Mouse (Mus musculus) olfactory bulb, adult 2 months (tissue): ENCODE measurements around the gene Hyal1. TPM values are rescaled to one million over a fixed set of nuclear protein-coding genes. Genes with fewer than 3 reads are reported as not detected.

ENCODE experiments used
- H3K27ac ChIP-seq: fragments of 200-500 bp; 2 replicates; pipeline ENCODE4 v1.5.1; 2012; ENCODE audit warnings: low read depth, low read length; ENCODE audit not compliant: insufficient read depth
- H3K4me1 ChIP-seq: fragments of 200-500 bp; 2 replicates; pipeline ENCODE4 v1.6.1; 2012; ENCODE audit warnings: low read length; ENCODE audit not compliant: control insufficient read depth, insufficient read depth
- H3K4me3 ChIP-seq: fragments of 200-500 bp; 2 replicates; pipeline ENCODE4 v1.5.1; 2012; ENCODE audit warnings: mild to moderate bottlenecking, low read depth, low read length, moderate library complexity; ENCODE audit not compliant: insufficient read depth
- CTCF ChIP-seq: fragments of 200-500 bp; IDR thresholded peaks from 2 replicates; pipeline ENCODE4 v1.5.1; 2012; ENCODE audit warnings: low read depth, mild to moderate bottlenecking, low read length, moderate library complexity; ENCODE audit not compliant: insufficient read depth
- POLR2A ChIP-seq: fragments of 200-500 bp; IDR thresholded peaks from 2 replicates; pipeline ENCODE4 v1.6.1; 2012; ENCODE audit warnings: mild to moderate bottlenecking, low read depth, low read length, moderate library complexity; ENCODE audit not compliant: insufficient read depth
- WGBS: fragments of 180-500 bp; shearing (Covaris S2); methylation state at CpG from one replicate; pipeline ENCODE4 v1.1.7; 2018; 5-methylcytosine and 5-hydroxymethylcytosine counted together
- polyA plus RNA-seq: library from polyadenylated mRNA; stranded (reverse); fragments of >200 nt; gene quantifications from 2 replicates; pipeline ENCODE4 v1.2.4, GENCODE M21; 2012; ENCODE audit warnings: low replicate concordance; ENCODE audit not compliant: missing spikeins, insufficient read depth, insufficient read length

Hyal1 gene
- polyA plus RNA-seq, 1 experiment = not detected

DNA sequence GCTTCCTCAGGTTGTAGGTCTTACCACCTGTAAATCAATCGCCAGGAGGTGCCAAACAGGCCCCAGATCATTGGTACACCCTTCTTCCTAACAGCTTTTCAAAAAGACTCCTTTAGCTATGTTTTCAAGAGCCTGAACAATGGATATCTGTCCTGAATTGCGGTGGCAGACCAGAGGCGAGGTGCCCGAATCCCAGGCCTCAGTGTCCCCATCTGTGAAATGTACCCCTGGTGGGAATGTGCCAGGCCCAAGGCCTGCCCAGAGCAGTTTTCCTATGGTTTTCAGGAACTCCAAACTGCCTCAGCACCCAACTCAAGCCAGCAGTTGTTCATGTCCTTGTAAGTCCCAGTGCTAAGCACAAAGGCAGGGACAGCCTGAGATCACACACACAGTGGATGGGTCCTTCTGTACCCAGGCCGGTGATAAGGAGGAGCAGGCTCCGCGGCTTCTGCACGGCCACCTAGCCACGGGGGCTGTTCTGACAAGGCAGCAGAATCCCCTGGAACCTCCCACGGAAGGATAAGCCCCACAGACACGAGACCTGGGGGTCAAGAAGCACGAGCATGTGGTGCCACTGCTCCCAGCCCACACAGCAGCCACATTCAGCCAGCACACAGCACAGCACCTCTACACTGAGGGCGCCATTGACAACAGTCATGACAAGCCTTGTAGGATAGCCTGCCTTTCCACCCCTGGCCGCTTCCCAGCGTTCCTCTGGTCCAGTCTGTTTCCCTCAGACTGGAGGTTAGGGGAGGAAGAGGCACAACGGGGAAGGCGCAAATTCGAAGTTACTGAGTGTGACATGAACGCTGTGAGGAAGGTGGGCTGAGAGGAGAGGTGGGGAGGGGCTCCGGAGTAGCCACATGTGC lies 50.9 kb downstream of the Hyal1 start:
- Histone ChIP-seq H3K27ac (peak overlapping the region; percentile 55), H3K4me1 (peaks cover 73% of the 10 kb centered on the region), H3K4me3 (no peak overlapping the region)
- WGBS = 28% methylated on average over 20 of the region's 20 CpGs
- TF ChIP-seq POLR2A (no peak), CTCF (no peak)

DNA sequence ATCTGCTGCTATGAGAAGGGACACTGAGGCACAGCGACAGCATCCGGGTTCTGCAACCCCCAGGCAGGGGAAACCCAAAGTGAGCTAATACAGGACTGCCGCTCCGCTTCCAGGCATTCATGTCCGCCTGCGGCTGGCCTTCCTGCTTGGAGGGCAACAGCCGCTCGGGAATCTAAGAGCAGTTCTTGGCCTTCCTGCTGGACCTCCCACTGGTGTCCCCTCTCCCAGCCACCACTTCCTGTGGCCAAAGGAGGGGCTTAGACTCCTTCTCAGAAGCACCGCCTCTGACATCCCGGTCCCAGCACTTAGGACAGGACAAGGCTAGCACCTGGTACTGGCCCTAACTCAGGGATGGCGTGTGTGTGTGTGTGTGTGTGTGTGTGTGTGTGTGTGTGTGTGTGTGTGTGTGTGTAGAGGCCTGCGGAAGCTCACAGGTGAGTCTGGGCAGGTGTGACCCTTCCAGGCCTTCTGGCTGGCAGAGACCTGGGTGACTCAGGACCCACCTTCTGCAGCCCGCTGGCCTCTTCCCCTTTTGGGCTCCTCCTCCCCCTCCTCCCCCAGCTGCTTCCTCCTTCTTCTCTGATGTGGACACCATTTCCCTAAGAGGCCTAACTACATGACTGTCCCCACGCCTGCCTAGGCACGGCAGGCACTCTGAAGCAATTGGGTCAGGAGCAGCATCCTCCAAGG lies 52.1 kb downstream of the Hyal1 start:
- Histone ChIP-seq H3K4me1 (peaks cover 77% of the 10 kb centered on the region), H3K27ac (no peak overlapping the region), H3K4me3 (no peak overlapping the region)
- TF ChIP-seq POLR2A (no peak), CTCF (no peak)
- whole genome bisulfite sequencing = 62% methylated on average over 15 of the region's 15 CpGs

DNA sequence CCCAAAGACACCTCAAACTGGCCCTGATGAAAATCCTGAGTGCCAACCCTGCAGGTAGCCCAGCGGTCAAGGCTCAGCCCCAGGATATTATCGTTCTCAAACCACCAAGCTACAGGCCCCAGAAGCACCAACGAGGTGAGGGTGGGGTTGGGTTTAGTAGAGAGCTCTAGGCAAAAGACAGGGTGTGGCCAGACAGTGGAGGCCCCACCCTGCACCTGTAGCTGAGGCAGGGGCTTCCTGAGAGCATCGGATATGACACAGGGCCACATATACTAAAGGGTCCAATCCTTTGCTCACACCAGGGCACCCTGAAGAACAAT lies 52.6 kb downstream of the Hyal1 start:
- H3K4me3 ChIP-seq = no peak overlapping the region
- TF ChIP-seq CTCF = no peak
- TF ChIP-seq POLR2A = no peak
- 35% methylated on average over 4 of the region's 4 CpGs for WGBS
- no peak overlapping the region for H3K27ac ChIP-seq
- H3K4me1 ChIP-seq = peaks cover 78% of the 10 kb centered on the region

DNA sequence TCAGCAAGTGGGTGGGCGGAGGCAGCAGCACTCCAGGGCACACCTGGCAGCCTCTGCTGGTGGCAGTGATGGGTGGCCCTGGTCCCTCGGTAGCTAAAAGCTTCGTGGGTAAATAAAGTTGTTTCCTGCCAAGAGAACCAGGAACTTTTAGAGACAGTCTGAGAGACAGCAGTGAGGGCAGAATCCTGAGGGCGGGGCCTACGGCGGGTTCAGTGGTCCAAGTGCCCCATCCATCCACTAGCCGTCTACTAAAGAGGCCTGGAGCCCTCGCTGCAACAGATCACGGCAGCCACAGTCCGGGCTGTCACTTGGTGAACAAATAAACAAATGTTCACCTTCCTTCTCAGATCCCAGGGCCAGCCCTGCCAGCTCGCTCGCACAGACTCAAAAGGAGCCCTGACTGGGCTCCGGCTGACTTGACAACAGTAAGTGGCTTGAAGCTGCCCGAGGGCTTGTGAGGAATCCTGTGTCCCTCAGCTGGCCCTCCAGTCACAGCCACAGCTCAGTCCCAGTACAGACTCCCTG lies 53.2 kb downstream of the Hyal1 start:
- no peak for TF ChIP-seq CTCF
- no peak for TF ChIP-seq POLR2A
- H3K4me3 ChIP-seq = no peak overlapping the region
- WGBS = 33% methylated on average over 14 of the region's 14 CpGs
- peaks cover 75% of the 10 kb centered on the region for H3K4me1 ChIP-seq
- H3K27ac ChIP-seq = no peak overlapping the region

DNA sequence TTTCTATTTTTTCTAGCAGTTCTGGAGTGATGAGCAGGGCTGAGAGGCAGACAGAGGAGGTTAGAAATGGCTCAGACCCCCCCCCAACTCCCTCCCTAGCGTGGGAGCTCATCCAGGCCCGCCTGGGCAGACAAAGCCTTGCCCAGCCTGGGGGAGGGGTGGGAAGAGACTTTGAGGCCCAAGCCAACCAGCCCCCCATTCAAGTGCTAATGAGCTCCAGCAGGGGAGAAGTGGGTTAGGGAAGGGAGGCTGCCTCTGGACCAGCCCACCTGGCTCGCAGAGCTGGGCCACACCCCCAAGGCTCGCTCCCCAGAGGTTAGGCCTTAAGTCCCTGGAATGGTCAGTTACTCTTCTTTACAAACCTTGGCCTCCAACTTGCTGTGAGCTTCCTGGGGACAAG lies 53.8 kb downstream of the Hyal1 start:
- no peak overlapping the region for H3K4me3 ChIP-seq
- 20% methylated on average over 4 of the region's 4 CpGs for WGBS
- peaks cover 71% of the 10 kb centered on the region for H3K4me1 ChIP-seq
- no peak for TF ChIP-seq POLR2A
- no peak for TF ChIP-seq CTCF
- no peak overlapping the region for H3K27ac ChIP-seq

Other genes starting within 250 kb of the Hyal1 start
- gene Hemk1, start 238.6 kb upstream of the Hyal1 start, polyA plus RNA-seq = not detected in 2 replicates
- gene 6430571L13Rik, start 236.3 kb upstream of the Hyal1 start, polyA plus RNA-seq = not detected in 2 replicates
- not detected in 2 replicates for gene Cacna2d2, start 177.3 kb upstream of the Hyal1 start, polyA plus RNA-seq
- gene Tmem115, start 43.0 kb upstream of the Hyal1 start, polyA plus RNA-seq = not detected in 2 replicates
- gene Cyb561d2, start 34.7 kb upstream of the Hyal1 start, polyA plus RNA-seq = not detected in 2 replicates
- not detected in 2 replicates for gene Nprl2, start 34.7 kb upstream of the Hyal1 start, polyA plus RNA-seq
- gene Zmynd10, start 29.6 kb upstream of the Hyal1 start, polyA plus RNA-seq = not detected in 2 replicates
- gene Rassf1, start 25.4 kb upstream of the Hyal1 start, polyA plus RNA-seq = not detected in 2 replicates
- not detected in 2 replicates for gene Tusc2, start 13.7 kb upstream of the Hyal1 start, polyA plus RNA-seq
- not detected in 2 replicates for gene Hyal2, start 9.0 kb upstream of the Hyal1 start, polyA plus RNA-seq
- gene Naa80, start 2.0 kb downstream of the Hyal1 start, polyA plus RNA-seq = not detected in 2 replicates
- not detected in 2 replicates for gene Hyal3, start 3.9 kb downstream of the Hyal1 start, polyA plus RNA-seq
- gene Ifrd2, start 10.7 kb downstream of the Hyal1 start, polyA plus RNA-seq = not detected in 2 replicates
- not detected in 2 replicates for gene Sema3b, start 32.3 kb downstream of the Hyal1 start, polyA plus RNA-seq
- gene Gnai2, start 58.4 kb downstream of the Hyal1 start, polyA plus RNA-seq = 1,429 TPM in 1 of 2 replicates, not detected in the other
- not detected in 2 replicates for gene Slc38a3, start 92.6 kb downstream of the Hyal1 start, polyA plus RNA-seq
- not detected in 2 replicates for gene Gnat1, start 102.8 kb downstream of the Hyal1 start, polyA plus RNA-seq
- not detected in 2 replicates for gene Sema3f, start 133.5 kb downstream of the Hyal1 start, polyA plus RNA-seq
- 401 and 773 TPM in 2 replicates for gene Rbm5, start 194.1 kb downstream of the Hyal1 start, polyA plus RNA-seq